Mouse (Mus musculus): ENCODE results near the gene Lbx1.

DNA sequence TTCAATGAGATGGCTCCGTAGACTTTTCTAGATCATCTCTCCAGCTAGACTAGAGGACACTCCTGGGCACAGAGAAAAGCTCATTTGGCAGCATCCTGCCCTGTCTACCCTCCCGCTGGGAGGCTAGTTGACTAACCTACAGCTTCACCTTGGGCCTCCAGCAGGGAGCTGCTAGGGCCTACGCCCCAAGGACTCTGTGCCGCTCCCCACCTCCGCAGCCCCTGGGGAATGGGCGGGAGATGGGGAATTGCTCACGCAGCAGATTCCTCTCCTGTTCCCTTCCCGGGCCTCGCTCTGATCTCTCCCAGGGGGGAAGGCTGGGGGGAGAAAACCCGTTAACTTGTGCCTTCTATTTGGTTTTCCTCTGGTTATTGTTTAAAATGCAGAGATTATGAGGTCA, 36.4 kb upstream of the Lbx1 start:
- TF ChIP-seq POLR2A (IDR thresholded peaks at IDR 0.05; ENCODE audit: control insufficient read depth, low read depth, low read length), result no peak
- TF ChIP-seq CTCF (IDR thresholded peaks at IDR 0.05; ENCODE audit: control insufficient read depth, insufficient read depth, insufficient replicate concordance, low read depth, low read length), result no peak
